Mouse (Mus musculus) limb, embryonic 14.5 days (tissue): Measurements from ENCODE around the gene Rabgap1l. TPM values are rescaled to one million over a fixed set of nuclear protein-coding genes. Genes with fewer than 3 reads are reported as not detected.
A peak's percentile ranks its signal among the peaks of the same experiment; 100 is the strongest.

Source experiments
- ATAC-seq: fragments of 200-750 bp; cut with Nextera tagmentation; 2 replicates; pipeline ENCODE4 v1.8.0; 2017; ENCODE audit warnings: low read depth, moderate number of reproducible peaks, moderate TSS enrichment; ENCODE audit not compliant: low FRiP score
- DNase-seq: peaks from one replicate; pipeline ENCODE4 v3.0.0-alpha.2; 2015; ENCODE audit warnings: low spot score
- H3K27ac ChIP-seq: fragments of 300-500 bp; sonication (generic); replicated peaks from 2 replicates; pipeline ENCODE4 v1.5.1; 2014; ENCODE audit warnings: low read depth, mild to moderate bottlenecking, low read length, moderate library complexity, mixed read lengths
- H3K27me3 ChIP-seq: fragments of 300-500 bp; sonication (generic); 2 replicates; pipeline ENCODE4 v1.6.1; 2014; ENCODE audit warnings: low read length, mixed read lengths; ENCODE audit not compliant: control insufficient read depth, insufficient read depth
- H3K36me3 ChIP-seq: fragments of 300-500 bp; sonication (generic); 2 replicates; pipeline ENCODE4 v1.6.1; 2014; ENCODE audit warnings: mild to moderate bottlenecking, low read length, moderate library complexity, mixed read lengths; ENCODE audit not compliant: control insufficient read depth, insufficient read depth
- H3K4me1 ChIP-seq: fragments of 300-500 bp; sonication (generic); 2 replicates; pipeline ENCODE4 v1.6.1; 2014; ENCODE audit warnings: antibody characterized with exemption, low read length, mixed read lengths; ENCODE audit not compliant: control insufficient read depth, insufficient read depth
- H3K4me2 ChIP-seq: fragments of 300-500 bp; sonication (generic); replicated peaks from 2 replicates; pipeline ENCODE4 v1.6.1; 2014; ENCODE audit warnings: low read depth, mild to moderate bottlenecking, low read length, moderate library complexity; ENCODE audit not compliant: severe bottlenecking
- H3K4me3 ChIP-seq: fragments of 300-500 bp; sonication (generic); replicated peaks from 2 replicates; pipeline ENCODE4 v1.5.1; 2014; ENCODE audit warnings: low read length
- H3K9ac ChIP-seq: fragments of 300-500 bp; sonication (generic); 2 replicates; pipeline ENCODE4 v1.6.1; 2014; ENCODE audit warnings: mild to moderate bottlenecking, low read depth, low read length, moderate library complexity; ENCODE audit not compliant: severe bottlenecking
- H3K9me3 ChIP-seq: fragments of 300-500 bp; sonication (generic); 2 replicates; pipeline ENCODE4 v1.6.1; 2016; ENCODE audit warnings: low read length; ENCODE audit not compliant: control insufficient read depth
- POLR2A ChIP-seq: fragments of 200-500 bp; IDR thresholded peaks from 2 replicates; pipeline ENCODE4 v1.8.0; 2012; ENCODE audit warnings: inconsistent platforms, mild to moderate bottlenecking, moderate library complexity, borderline replicate concordance; ENCODE audit not compliant: insufficient read depth, insufficient read length; ENCODE audit errors: extremely low read depth
- WGBS: fragments of 180-500 bp; shearing (Covaris S2); extraction: QIAGEN DNeasy Blood & Tissue Kit; methylation state at CpG from one replicate; pipeline ENCODE4 v1.1.7; 2014; 5-methylcytosine and 5-hydroxymethylcytosine counted together
- polyA plus RNA-seq, 2 experiments: library from polyadenylated mRNA; depleted of rRNA in 1 of 2; stranded (reverse) in 1 of 2; unstranded in 1 of 2; fragments of >200 nt; fragmentation: Nextera tagmentation in 1 of 2; extraction: Ambion mirVana in 1 of 2; gene quantifications; 2 replicates each; pipeline versions ENCODE4 v1.2.1 to v1.2.3; 2012 to 2014

Gene Rabgap1l
- polyA plus RNA-seq, 2 experiments = 13.3 to 19.3 TPM

GRCm38 (mm10) chr1:160793791-160794757 lies 1.1 kb upstream of the Rabgap1l start:
- Histone ChIP-seq H3K36me3 (no peaks in the 10 kb centered on the region), H3K4me2 (no peak overlapping the region), H3K9ac (no peak overlapping the region), H3K9me3 (no peaks in the 10 kb centered on the region), H3K27ac (no peak overlapping the region), H3K4me1 (peaks cover 9% of the 10 kb centered on the region), H3K4me3 (no peak overlapping the region), H3K27me3 (no peaks in the 10 kb centered on the region)
- no peak for DNase-seq
- no peak for TF ChIP-seq POLR2A
- 81% methylated on average over 13 of the region's 13 CpGs for WGBS
- no peak for ATAC-seq

- no peak for TF ChIP-seq POLR2A
- peaks cover 9% of the 10 kb centered on the region for H3K4me1 ChIP-seq
- peak overlapping the region; percentile 88 for H3K9ac ChIP-seq
- peak overlapping the region; percentile 67 for H3K27ac ChIP-seq
- H3K36me3 ChIP-seq = no peaks in the 10 kb centered on the region
- DNase-seq (peak; percentile 21), ATAC-seq (peak; percentile 69)
- no peaks in the 10 kb centered on the region for H3K27me3 ChIP-seq
- H3K4me3 ChIP-seq = peak overlapping the region; percentile 95
- under 1% methylated on average over 25 of the region's 51 CpGs for WGBS
- H3K4me2 ChIP-seq = peak overlapping the region; percentile 93
- H3K9me3 ChIP-seq = no peaks in the 10 kb centered on the region
Measured at GRCm38 (mm10) chr1:160792156-160792685, 790 bp downstream of the Rabgap1l start.

GRCm38 (mm10) chr1:160791381-160792155 lies 1.4 kb downstream of the Rabgap1l start:
- H3K4me2 ChIP-seq = peak overlapping the region; percentile 93
- ATAC-seq (no peak), DNase-seq (no peak)
- WGBS = 6% methylated on average over 20 of the region's 20 CpGs
- TF ChIP-seq POLR2A = no peak
- no peak overlapping the region for H3K27ac ChIP-seq
- H3K27me3 ChIP-seq = no peaks in the 10 kb centered on the region
- H3K9ac ChIP-seq = peak overlapping the region; percentile 88
- H3K4me3 ChIP-seq = peak overlapping the region; percentile 95
- H3K9me3 ChIP-seq = no peaks in the 10 kb centered on the region
- peaks cover 9% of the 10 kb centered on the region for H3K4me1 ChIP-seq
- no peaks in the 10 kb centered on the region for H3K36me3 ChIP-seq

- H3K4me2 ChIP-seq = no peak overlapping the region
- no peak for DNase-seq
- no peaks in the 10 kb centered on the region for H3K9me3 ChIP-seq
- H3K27me3 ChIP-seq = no peaks in the 10 kb centered on the region
- H3K9ac ChIP-seq = no peak overlapping the region
- H3K4me1 ChIP-seq = peaks cover 9% of the 10 kb centered on the region
- TF ChIP-seq POLR2A = no peak
- no peak overlapping the region for H3K27ac ChIP-seq
- no peak for ATAC-seq
- no peaks in the 10 kb centered on the region for H3K36me3 ChIP-seq
- H3K4me3 ChIP-seq = no peak overlapping the region
Measured at GRCm38 (mm10) chr1:160790630-160791029, 2.4 kb downstream of the Rabgap1l start.

GRCm38 (mm10) chr1:160789876-160790275 lies 3.1 kb downstream of the Rabgap1l start:
- Histone ChIP-seq H3K4me1 (peaks cover 9% of the 10 kb centered on the region), H3K27ac (no peak overlapping the region), H3K9ac (no peak overlapping the region), H3K4me3 (no peak overlapping the region), H3K9me3 (no peaks in the 10 kb centered on the region), H3K36me3 (no peaks in the 10 kb centered on the region), H3K4me2 (no peak overlapping the region), H3K27me3 (no peaks in the 10 kb centered on the region)
- DNase-seq = no peak
- 84% methylated on average over 3 of the region's 3 CpGs for WGBS
- ATAC-seq = no peak
- no peak for TF ChIP-seq POLR2A
